Mouse (Mus musculus) embryonic facial prominence, embryonic 12.5 days (tissue): Measurements from ENCODE around the gene Fbxw21. TPM values are rescaled to one million over a fixed set of nuclear protein-coding genes. Genes with fewer than 3 reads are reported as not detected.
"Not testable (repeated sequence)": the region's sequence is repeated elsewhere in the genome, so short reads cannot be mapped to it uniquely, and the experiment has no call there.

Experiments
- ATAC-seq: fragments of 200-750 bp; cut with Nextera tagmentation; 2 replicates; pipeline ENCODE4 v1.8.0; 2017; ENCODE audit not compliant: insufficient number of reproducible peaks, insufficient read depth, low FRiP score, low TSS enrichment
- H3K27ac ChIP-seq: fragments of 300-500 bp; sonication (generic); 2 replicates; pipeline ENCODE4 v1.5.1; 2016; ENCODE audit warnings: mild to moderate bottlenecking
- H3K27me3 ChIP-seq: fragments of 300-500 bp; sonication (generic); 2 replicates; pipeline ENCODE4 v1.6.1; 2016; ENCODE audit warnings: mild to moderate bottlenecking, moderate library complexity
- H3K36me3 ChIP-seq: fragments of 300-500 bp; sonication (generic); 2 replicates; pipeline ENCODE4 v1.6.1; 2016; ENCODE audit warnings: mild to moderate bottlenecking
- H3K4me1 ChIP-seq: fragments of 300-500 bp; sonication (generic); 2 replicates; pipeline ENCODE4 v1.6.1; 2016
- H3K4me2 ChIP-seq: fragments of 300-500 bp; sonication (generic); replicated peaks from 2 replicates; pipeline ENCODE4 v1.6.1; 2016; ENCODE audit warnings: mild to moderate bottlenecking, moderate library complexity
- H3K4me3 ChIP-seq: fragments of 300-500 bp; sonication (generic); 2 replicates; pipeline ENCODE4 v1.5.1; 2016; ENCODE audit warnings: mild to moderate bottlenecking
- H3K9ac ChIP-seq: fragments of 300-500 bp; sonication (generic); 2 replicates; pipeline ENCODE4 v1.6.1; 2016; ENCODE audit warnings: mild to moderate bottlenecking, moderate library complexity
- H3K9me3 ChIP-seq: fragments of 300-500 bp; sonication (generic); 2 replicates; pipeline ENCODE4 v1.6.1; 2016; ENCODE audit warnings: mild to moderate bottlenecking, moderate library complexity
- WGBS: fragments of 180-500 bp; shearing (Covaris S2); methylation state at CpG from one replicate; pipeline ENCODE4 v1.1.7; 2016; 5-methylcytosine and 5-hydroxymethylcytosine counted together
- polyA plus RNA-seq: library from polyadenylated mRNA; unstranded; fragments of >200 nt; fragmentation: Nextera tagmentation; extraction: Ambion mirVana; gene quantifications from 2 replicates; pipeline ENCODE4 v1.2.1, GENCODE M21; 2016

Fbxw21 gene
- not detected in 2 replicates for polyA plus RNA-seq

- 71% methylated on average over 3 of the region's 3 CpGs for WGBS
- H3K9ac ChIP-seq: no peak within 1 kb of the TSS
- H3K36me3 ChIP-seq: no peaks in the 10 kb centered on the region
- H3K4me1 ChIP-seq: no peaks in the 10 kb centered on the region
- H3K27ac ChIP-seq: no peak within 1 kb of the TSS
- H3K4me2 ChIP-seq: no peak within 1 kb of the TSS
- H3K4me3 ChIP-seq: no peak within 1 kb of the TSS
- H3K9me3 ChIP-seq: no peaks in the 10 kb centered on the region
- no peaks in the 10 kb centered on the region for H3K27me3 ChIP-seq
- ATAC-seq: no peak
These were observed at the start of gene Fbxw21 for GRCm38 (mm10) chr9:109161941-109162340. TSS of gene Fbxw21 (minus strand) at chr9:109162041.

GRCm38 (mm10) chr9:109201347-109201746 is 39.5 kb upstream of the Fbxw21 start:
- WGBS: 62% methylated on average over 1 of the region's 1 CpGs
- not testable (repeated sequence) for H3K4me1 ChIP-seq, H3K36me3 ChIP-seq, H3K4me2 ChIP-seq, H3K27me3 ChIP-seq, ATAC-seq, H3K9ac ChIP-seq, H3K4me3 ChIP-seq, H3K27ac ChIP-seq, H3K9me3 ChIP-seq

- Histone ChIP-seq H3K4me2 (no peak overlapping the region), H3K9ac (no peak overlapping the region), H3K36me3 (no peaks in the 10 kb centered on the region), H3K9me3 (no peaks in the 10 kb centered on the region), H3K4me3 (no peak overlapping the region), H3K27ac (no peak overlapping the region), H3K4me1 (no peaks in the 10 kb centered on the region), H3K27me3 (no peaks in the 10 kb centered on the region)
- 89% methylated on average over 1 of the region's 1 CpGs for WGBS
- ATAC-seq: no peak
These were observed 38.5 kb upstream of the Fbxw21 start for GRCm38 (mm10) chr9:109200349-109200748.

- no peak for ATAC-seq
- WGBS: 72% methylated on average over 1 of the region's 1 CpGs
- no peak overlapping the region for H3K27ac ChIP-seq
These were observed 37.5 kb upstream of the Fbxw21 start for GRCm38 (mm10) chr9:109199353-109199752.

GRCm38 (mm10) chr9:109195875-109196274 is 34.0 kb upstream of the Fbxw21 start, which contains the start of gene Fbxw13:
TSS of gene Fbxw13 (minus strand) at chr9:109195975.
- not testable (repeated sequence) for ATAC-seq, H3K36me3 ChIP-seq, H3K27me3 ChIP-seq, H3K4me3 ChIP-seq, H3K4me1 ChIP-seq, H3K27ac ChIP-seq, H3K4me2 ChIP-seq, H3K9me3 ChIP-seq, H3K9ac ChIP-seq
- 79% methylated on average over 3 of the region's 3 CpGs for WGBS

More at GRCm38 (mm10) chr9:109199353-109199752, 37.5 kb upstream of the Fbxw21 start:
- H3K4me3 ChIP-seq: no peak overlapping the region
- H3K9me3 ChIP-seq: no peaks in the 10 kb centered on the region
- H3K4me2 ChIP-seq: no peak overlapping the region
- H3K36me3 ChIP-seq: no peaks in the 10 kb centered on the region
- H3K9ac ChIP-seq: no peak overlapping the region
- no peaks in the 10 kb centered on the region for H3K4me1 ChIP-seq
- no peaks in the 10 kb centered on the region for H3K27me3 ChIP-seq

GRCm38 (mm10) chr9:109177208-109177607 is 15.4 kb upstream of the Fbxw21 start:
- ATAC-seq: no peak
- H3K9me3 ChIP-seq: no peaks in the 10 kb centered on the region
- H3K4me2 ChIP-seq: no peak overlapping the region
- H3K4me3 ChIP-seq: no peak overlapping the region
- no peak overlapping the region for H3K27ac ChIP-seq
- no peaks in the 10 kb centered on the region for H3K36me3 ChIP-seq
- H3K4me1 ChIP-seq: no peaks in the 10 kb centered on the region
- WGBS: 71% methylated on average over 1 of the region's 1 CpGs
- no peak overlapping the region for H3K9ac ChIP-seq
- H3K27me3 ChIP-seq: no peaks in the 10 kb centered on the region

GRCm38 (mm10) chr9:109176301-109176700 is 14.5 kb upstream of the Fbxw21 start:
- H3K4me3 ChIP-seq: no peak overlapping the region
- no peaks in the 10 kb centered on the region for H3K4me1 ChIP-seq
- no peak overlapping the region for H3K9ac ChIP-seq
- H3K27ac ChIP-seq: no peak overlapping the region
- H3K9me3 ChIP-seq: no peaks in the 10 kb centered on the region
- WGBS: 80% methylated on average over 1 of the region's 1 CpGs
- H3K27me3 ChIP-seq: no peaks in the 10 kb centered on the region
- no peak overlapping the region for H3K4me2 ChIP-seq
- H3K36me3 ChIP-seq: no peaks in the 10 kb centered on the region
- no peak for ATAC-seq

- Histone ChIP-seq H3K27ac (no peak overlapping the region), H3K4me3 (no peak overlapping the region), H3K4me1 (no peaks in the 10 kb centered on the region), H3K36me3 (no peaks in the 10 kb centered on the region), H3K9ac (no peak overlapping the region), H3K9me3 (no peaks in the 10 kb centered on the region), H3K27me3 (no peaks in the 10 kb centered on the region), H3K4me2 (no peak overlapping the region)
- ATAC-seq: no peak
These were observed 5.5 kb upstream of the Fbxw21 start for GRCm38 (mm10) chr9:109167316-109167715.

GRCm38 (mm10) chr9:109140414-109140813 is 21.4 kb downstream of the Fbxw21 start:
- H3K9me3 ChIP-seq, H3K9ac ChIP-seq, H3K36me3 ChIP-seq, H3K4me3 ChIP-seq, ATAC-seq, H3K27me3 ChIP-seq, H3K4me1 ChIP-seq, H3K27ac ChIP-seq, H3K4me2 ChIP-seq: not testable (repeated sequence)
- 71% methylated on average over 4 of the region's 4 CpGs for WGBS

GRCm38 (mm10) chr9:109130076-109130475 is 31.8 kb downstream of the Fbxw21 start:
- Histone ChIP-seq H3K4me3 (no peak overlapping the region), H3K4me2 (no peak overlapping the region), H3K36me3 (no peaks in the 10 kb centered on the region), H3K9ac (no peak overlapping the region), H3K4me1 (no peaks in the 10 kb centered on the region), H3K27me3 (no peaks in the 10 kb centered on the region), H3K27ac (no peak overlapping the region), H3K9me3 (no peaks in the 10 kb centered on the region)
- 88% methylated on average over 5 of the region's 5 CpGs for WGBS
- no peak for ATAC-seq

GRCm38 (mm10) chr9:109128211-109128610 is 33.6 kb downstream of the Fbxw21 start:
- Histone ChIP-seq H3K27me3 (no peaks in the 10 kb centered on the region), H3K4me2 (no peak overlapping the region), H3K4me3 (no peak overlapping the region), H3K4me1 (no peaks in the 10 kb centered on the region), H3K36me3 (no peaks in the 10 kb centered on the region), H3K9me3 (no peaks in the 10 kb centered on the region), H3K9ac (no peak overlapping the region), H3K27ac (no peak overlapping the region)
- WGBS: 54% methylated on average over 3 of the region's 3 CpGs
- no peak for ATAC-seq

GRCm38 (mm10) chr9:109127076-109127475 is 34.8 kb downstream of the Fbxw21 start:
- Histone ChIP-seq H3K4me3 (no peak overlapping the region), H3K9ac (no peak overlapping the region), H3K4me1 (no peaks in the 10 kb centered on the region), H3K36me3 (no peaks in the 10 kb centered on the region), H3K4me2 (no peak overlapping the region), H3K27ac (no peak overlapping the region), H3K9me3 (no peaks in the 10 kb centered on the region), H3K27me3 (no peaks in the 10 kb centered on the region)
- no peak for ATAC-seq
- WGBS: 82% methylated on average over 4 of the region's 4 CpGs

- Histone ChIP-seq H3K36me3 (peaks cover 3% of the 10 kb centered on the region; the same call in 1 of the 2 replicates), H3K27ac (no peak overlapping the region), H3K4me1 (no peaks in the 10 kb centered on the region), H3K9ac (no peak overlapping the region), H3K4me2 (no peak overlapping the region), H3K4me3 (no peak overlapping the region), H3K9me3 (no peaks in the 10 kb centered on the region), H3K27me3 (no peaks in the 10 kb centered on the region)
- WGBS: 70% methylated on average over 3 of the region's 3 CpGs
- no peak for ATAC-seq
These were observed 36.4 kb downstream of the Fbxw21 start for GRCm38 (mm10) chr9:109125481-109125880.
